Mouse (Mus musculus): Measurements from ENCODE around the gene Chil1.

The Chil1 gene

DNA sequence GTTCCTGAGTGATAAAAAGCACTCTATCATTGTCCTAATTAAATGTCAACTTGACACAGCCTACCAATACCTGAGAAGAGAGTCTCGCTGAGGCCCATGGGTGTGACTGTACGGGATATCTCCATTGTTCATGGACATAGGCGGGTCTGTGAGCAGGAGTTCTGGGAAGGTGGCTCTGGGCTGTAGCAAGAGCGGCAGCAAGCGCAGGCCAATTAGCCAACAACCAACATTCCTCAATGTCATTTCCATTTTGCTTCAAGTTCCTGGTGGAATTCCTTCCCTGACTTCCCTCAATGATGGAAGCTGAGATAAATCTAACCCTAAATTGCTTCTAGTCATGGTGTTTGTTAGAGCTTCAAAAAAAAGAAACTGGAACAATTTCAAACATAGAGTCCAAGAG is 4.0 kb upstream of the Chil1 start:
- no peak for DNase-seq

DNA sequence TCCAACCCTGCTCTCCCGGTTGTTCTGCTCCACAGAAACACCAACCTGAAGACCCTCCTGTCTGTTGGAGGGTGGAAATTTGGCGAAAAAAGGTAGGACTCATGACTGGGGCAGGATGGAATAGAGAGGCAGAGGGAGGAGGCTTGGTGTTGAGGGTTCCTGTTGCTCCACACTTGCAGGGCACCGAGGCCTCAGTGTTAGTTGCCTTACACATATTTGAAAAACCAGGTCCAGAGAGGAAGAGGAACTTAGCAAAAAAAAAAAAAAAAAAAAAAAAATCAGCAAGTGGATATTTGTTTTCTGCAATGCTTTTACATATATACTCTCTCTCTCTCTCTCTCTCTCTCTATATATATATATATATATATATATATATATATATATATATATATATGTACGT is 2.1 kb downstream of the Chil1 start:
- DNase-seq, result no peak

DNA sequence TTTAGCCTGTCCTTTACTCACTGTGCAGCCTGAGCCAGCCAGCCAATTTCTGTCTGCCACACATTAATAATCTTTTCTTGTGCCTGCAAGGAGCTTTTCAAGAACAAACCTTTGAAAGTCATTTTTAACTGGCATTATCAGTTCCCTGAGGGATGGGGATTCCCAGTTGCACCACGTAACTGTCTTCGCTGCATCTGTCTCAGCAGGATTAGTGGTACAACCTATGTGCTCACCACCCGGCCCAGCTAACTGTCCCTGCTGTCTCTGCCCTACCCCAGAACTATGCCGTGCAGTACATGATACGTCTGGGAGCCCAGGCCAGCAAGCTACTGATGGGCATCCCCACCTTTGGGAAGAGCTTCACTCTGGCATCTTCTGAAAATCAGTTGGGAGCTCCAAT is 6.2 kb downstream of the Chil1 start:
- no peak for DNase-seq

DNA sequence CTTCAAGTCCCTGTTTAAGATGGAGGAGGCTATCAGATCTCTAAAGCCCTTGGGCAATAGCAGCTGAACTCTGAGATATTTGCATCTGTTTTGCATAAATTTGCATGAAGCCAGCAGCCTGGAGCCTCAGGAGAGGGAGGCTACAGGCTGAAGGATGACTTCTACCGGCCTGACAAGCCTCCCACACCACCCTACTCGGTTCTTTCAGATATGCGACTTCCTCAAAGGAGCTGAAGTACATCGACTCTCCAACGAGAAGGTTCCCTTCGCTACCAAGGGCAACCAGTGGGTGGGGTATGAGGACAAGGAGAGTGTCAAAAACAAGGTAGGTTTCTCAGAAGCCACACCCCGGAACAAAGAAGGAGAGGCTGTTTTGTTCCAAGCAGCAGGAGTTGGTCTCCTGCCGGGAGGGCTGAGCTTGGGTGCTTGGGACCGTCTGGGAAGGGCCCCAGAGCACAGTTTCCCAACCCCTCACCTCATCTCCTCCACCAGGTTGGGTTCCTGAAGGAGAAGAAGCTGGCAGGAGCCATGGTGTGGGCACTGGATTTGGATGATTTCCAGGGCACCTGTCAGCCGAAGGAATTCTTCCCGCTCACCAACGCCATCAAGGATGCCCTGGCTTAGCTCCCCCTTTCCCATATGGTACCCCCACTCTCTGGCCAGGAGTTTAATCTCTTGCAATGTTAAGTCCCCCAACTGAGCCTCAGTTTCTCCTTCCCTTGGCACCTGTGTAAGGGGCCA is 7.2 kb downstream of the Chil1 start:
- no peak for DNase-seq

DNA sequence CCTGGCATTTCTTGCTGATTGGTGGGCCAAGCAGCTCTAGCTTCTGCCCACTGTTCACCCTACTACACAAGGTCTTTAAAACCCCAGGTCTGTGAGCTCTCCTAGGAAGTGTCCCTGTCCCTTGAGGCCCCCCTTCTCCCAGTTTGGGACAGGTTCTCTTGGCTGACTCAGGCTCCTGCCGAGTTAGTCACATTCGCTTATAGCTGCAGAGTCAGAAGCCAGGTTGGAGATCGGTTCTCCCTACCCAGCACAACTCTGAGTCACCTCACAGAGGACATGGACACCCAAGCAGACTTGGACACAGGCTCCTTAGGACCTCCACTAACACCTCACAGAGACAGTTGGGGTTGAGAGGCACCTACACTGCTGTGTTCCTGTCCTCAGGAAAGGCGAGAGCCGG is 9.2 kb downstream of the Chil1 start:
- DNase-seq, result no peak

- DNase-seq, result no peak
These were observed 10.0 kb downstream of the Chil1 start for GRCm38 (mm10) chr1:134192024-134192423.

DNA sequence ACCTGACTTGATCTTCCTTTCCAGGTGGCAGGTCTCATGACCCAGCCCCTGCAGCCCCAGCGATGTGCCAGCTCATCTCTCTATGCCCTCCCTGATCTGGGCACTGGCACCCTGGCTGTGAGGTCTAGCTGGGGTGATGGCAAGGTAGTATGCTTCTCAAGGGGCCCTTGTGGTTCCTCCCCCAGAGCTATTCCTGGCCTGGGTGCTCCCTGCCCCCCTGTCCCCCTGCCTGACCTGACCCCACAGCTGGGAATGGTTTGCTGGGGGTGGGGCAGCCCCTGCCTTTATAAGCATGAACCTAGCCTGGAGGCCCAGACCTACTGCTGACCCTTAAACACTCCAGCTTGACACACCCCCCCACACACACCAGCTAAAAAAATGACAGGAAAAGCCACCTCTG is 11.2 kb downstream of the Chil1 start, which contains the start of gene Mybph:
Gene Mybph (plus strand): TSS at position 323 of the 400 bp plus-strand sequence.
- no peak for DNase-seq

DNA sequence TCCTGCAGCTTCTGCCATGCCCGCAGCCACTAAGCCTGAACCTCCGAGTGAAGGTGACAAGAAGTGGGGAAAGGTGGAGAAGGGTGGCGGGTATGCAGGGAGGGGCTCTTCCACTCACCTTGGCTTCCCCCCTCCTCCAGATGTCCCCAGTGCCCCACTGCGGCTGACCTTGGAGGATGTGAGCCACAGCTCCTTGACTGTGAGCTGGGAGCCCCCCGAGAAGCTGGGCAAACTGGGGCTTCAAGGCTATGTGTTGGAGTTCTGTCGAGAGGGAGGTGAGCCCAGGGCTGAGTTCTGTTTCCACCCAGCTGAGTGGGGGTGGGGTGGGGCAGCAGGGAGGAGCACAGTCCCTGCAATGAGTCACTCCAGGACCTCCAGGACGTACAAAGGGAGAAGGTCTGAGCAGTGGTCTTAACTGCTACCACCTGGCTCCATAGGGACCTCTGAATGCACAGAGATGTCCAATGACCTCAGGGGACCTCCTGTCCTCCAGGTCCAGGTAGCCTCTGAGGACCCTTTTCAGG is 11.8 kb downstream of the Chil1 start:
- no peak for DNase-seq

- no peak for DNase-seq
These were observed 12.5 kb downstream of the Chil1 start for GRCm38 (mm10) chr1:134194298-134195022.

GRCm38 (mm10) chr1:134195117-134195516 is 13.1 kb downstream of the Chil1 start:
- no peak for DNase-seq

GRCm38 (mm10) chr1:134195571-134195970 is 13.6 kb downstream of the Chil1 start:
- peak; percentile 28 for DNase-seq

DNA sequence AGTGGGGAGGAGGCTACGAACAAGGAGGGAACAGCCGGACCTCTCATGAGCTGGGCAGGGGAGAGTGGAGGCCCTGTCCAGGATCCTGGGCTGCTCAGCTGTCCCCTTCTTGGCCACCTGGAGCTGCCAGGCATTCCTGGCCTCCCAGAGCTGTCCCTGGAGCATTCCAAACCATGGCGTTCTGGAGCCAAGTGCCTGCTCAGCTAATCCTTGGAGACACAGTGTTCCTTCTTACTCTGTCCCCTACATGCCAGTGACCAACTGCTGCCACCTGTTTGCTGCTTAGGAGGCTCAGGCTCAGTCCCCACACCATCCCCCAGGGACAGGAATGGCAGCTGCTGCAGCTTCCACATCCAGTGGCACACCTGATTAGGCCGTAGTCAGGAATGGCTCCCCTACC is 14.0 kb downstream of the Chil1 start:
- DNase-seq, result no peak

- peak; percentile 70 for DNase-seq
These were observed 14.4 kb downstream of the Chil1 start for GRCm38 (mm10) chr1:134196386-134196785.

- no peak for DNase-seq
These were observed 15.5 kb downstream of the Chil1 start for GRCm38 (mm10) chr1:134197325-134197982.

DNA sequence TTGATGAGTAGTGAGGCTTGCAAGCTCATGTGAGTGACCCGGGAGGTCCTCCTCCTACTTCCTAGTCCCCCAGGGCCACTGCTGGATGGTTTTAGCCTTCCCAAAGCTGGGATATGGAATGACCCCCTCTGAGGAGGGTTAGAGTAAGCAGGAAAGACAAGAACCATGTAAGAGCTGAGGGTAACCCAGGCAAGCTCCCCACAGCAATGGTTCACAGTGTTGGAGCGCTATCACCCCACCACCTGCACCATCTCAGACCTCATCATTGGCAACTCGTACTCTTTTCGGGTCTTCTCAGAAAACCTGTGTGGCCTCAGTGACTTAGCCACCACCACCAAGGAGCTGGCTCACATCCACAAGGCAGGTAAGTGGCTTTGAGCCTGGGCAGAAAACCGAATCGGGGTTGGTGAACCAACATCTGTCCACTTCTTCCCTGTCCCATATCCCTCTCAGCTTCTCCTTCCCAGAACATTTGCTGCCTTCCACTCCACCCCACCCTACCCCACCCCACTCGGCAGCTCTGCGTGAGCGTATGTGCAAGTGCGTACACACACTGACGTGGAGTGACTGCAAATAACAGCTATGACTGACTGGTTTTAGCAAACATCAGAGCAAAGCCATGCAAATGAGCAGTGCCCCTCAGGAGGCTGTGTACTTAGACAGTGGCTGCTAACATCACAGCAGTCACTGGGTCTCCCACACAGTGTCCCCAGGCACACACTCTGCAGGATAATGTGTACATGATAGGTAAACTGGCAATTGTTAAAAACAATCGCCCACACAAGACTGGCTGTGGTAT is 16.4 kb downstream of the Chil1 start:
- no peak for DNase-seq

- DNase-seq, result no peak
These were observed 18.5 kb downstream of the Chil1 start for GRCm38 (mm10) chr1:134200481-134200880.

DNA sequence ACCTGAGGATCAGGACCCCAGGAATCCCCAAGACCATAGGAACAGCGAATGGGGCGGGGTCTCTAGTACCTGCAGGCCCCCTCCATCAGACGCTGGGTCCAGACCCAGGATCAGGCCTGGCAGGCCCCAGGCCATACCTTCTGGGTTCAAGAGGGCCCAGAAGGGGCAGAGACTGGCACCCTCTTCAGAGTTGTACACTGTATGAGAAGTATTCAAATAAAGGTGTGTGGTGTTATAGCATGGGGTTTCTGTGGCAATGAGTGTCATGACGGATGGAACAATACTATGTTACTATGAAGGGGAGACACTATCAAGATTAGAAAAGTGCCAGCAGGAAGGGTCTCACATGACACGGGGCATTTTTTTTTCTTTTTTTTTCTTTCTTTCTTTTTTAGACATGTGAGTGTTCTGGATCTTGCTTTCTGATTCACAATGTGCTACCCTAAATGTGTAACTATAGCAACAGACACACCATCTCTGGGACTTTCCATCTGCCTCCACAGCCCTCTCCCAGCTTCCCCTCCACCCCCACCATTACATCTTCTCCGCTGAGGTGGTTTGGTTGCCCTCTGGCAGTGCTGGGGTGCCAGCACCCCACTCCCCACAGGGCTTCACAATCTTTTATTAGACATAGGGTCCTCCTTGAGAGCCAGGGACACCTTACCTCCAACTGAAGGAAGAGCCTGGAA is 19.2 kb downstream of the Chil1 start:
- DNase-seq, result no peak

DNA sequence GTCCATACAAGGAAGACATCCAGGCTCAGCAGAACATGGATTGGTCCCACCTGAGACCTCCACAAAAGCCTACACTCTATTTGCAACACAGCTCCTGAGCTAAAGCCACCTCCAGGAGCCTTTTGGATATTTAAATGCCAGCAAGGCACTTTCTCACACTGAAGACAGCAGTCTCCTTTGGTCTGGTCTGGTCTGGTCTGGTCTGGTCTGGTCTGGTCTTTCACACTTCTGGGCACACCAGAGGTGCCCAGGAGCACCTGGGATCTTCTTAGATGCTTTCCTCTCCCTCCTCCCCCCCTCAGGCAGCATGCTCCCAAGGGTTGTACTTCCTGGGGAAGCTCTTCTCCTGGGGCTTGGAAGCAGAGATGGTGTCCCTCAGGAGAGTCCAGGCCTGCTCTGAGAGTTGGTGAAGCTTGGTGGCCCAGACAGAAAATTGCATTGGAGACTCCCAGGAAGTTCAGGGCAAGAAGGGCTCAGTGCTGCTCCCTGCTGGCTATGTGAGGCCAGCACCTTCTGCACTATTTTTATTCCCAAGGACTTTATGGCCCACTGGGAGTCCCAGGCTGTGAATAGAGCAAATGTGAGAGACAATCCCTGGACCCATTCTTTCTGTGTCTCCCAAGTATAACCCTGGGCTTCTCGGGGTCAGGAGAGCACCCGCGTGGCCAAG is 19.9 kb downstream of the Chil1 start:
- peak; percentile 46 for DNase-seq

GRCm38 (mm10) chr1:134204230-134204629 is 22.3 kb downstream of the Chil1 start:
- no peak for DNase-seq

DNA sequence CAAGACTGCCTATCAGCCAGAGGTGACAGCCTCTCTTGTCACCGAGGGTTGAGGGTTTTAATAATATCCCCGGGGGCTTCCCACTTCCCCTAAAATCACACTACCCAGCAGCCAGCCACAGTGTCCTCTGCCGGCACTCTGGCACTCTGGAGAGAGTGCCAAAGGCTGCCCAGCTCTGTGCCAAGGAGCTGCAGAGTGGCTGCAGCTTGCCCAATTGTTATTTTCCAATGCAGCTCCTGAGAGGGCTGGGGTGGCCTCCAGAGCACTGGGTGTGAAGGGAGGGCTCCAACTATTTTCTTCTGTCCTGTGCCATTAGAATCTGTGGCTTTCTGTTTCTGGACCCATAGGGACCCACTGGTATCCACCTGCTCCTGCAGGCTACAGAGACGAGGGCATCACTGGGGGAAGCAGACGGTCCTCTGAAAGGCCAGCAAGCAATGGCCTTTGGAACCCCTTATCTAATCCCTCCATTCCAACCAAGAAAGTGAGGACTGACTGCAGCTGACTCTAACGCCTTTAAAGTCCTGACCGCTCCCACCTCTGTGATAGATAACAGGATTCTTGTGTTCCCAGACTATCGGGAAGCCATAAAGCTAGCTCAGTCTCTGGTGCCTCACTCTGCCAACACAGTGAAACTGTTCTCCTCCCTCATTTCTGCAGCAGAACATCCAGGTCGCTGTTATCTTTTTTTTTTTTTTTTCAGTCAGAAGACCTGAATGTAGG is 23.5 kb downstream of the Chil1 start:
- no peak for DNase-seq

DNA sequence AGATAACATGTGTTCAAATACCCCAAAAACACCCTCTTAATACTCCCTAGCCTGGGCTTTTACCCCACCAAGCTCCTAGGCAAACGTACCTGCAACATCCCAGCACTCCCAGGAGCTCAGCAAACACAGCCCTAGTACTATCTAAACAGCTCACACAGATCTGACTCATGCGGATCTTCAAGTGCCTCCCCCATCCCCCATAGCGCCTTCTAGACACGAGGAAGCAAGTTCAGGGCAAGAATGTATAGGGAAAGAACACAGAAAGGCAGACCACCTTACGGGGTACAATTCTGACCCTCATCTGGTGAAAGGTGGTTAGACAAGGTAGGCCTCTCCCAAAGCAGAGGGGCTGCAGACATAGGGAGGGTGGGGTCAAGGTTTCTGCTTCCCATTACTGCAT is 24.1 kb downstream of the Chil1 start:
- peak; percentile 37 for DNase-seq
